Mouse (Mus musculus) midbrain, postnatal 0 days (tissue): ENCODE results near the gene Ubtf. TPM values are rescaled to one million over a fixed set of nuclear protein-coding genes. Genes with fewer than 3 reads are reported as not detected.
A peak's percentile ranks its signal among the peaks of the same experiment; 100 is the strongest.

ENCODE experiments used
- ATAC-seq: fragments of 200-750 bp; cut with Nextera tagmentation; 2 replicates; pipeline ENCODE4 v1.8.0; 2017; ENCODE audit warnings: moderate number of reproducible peaks, mild to moderate bottlenecking, moderate TSS enrichment, moderate library complexity; ENCODE audit not compliant: low FRiP score
- DNase-seq: peaks from one replicate; pipeline ENCODE4 v3.0.0-alpha.2; 2015; ENCODE audit warnings: low spot score
- H3K27ac ChIP-seq: fragments of 300-500 bp; sonication (generic); 2 replicates; pipeline ENCODE4 v1.5.1; 2014; ENCODE audit warnings: low read depth, mild to moderate bottlenecking, low read length, mixed read lengths
- H3K27me3 ChIP-seq: fragments of 300-500 bp; sonication (generic); 2 replicates; pipeline ENCODE4 v1.6.1; 2014; ENCODE audit warnings: low read length, control low read depth, mixed read lengths; ENCODE audit not compliant: insufficient read depth
- H3K36me3 ChIP-seq: fragments of 300-500 bp; sonication (generic); 2 replicates; pipeline ENCODE4 v1.6.1; 2014; ENCODE audit warnings: low read length, control low read depth, mixed read lengths; ENCODE audit not compliant: insufficient read depth
- H3K4me1 ChIP-seq: fragments of 300-500 bp; sonication (generic); 2 replicates; pipeline ENCODE4 v1.6.1; 2014; ENCODE audit warnings: mild to moderate bottlenecking, control low read depth, antibody characterized with exemption, low read length, mixed read lengths; ENCODE audit not compliant: insufficient read depth
- H3K4me2 ChIP-seq: fragments of 300-500 bp; sonication (generic); 2 replicates; pipeline ENCODE4 v1.6.1; 2014; ENCODE audit warnings: low read depth, mild to moderate bottlenecking, low read length, mixed read lengths; ENCODE audit not compliant: poor library complexity, severe bottlenecking
- H3K4me3 ChIP-seq: fragments of 300-500 bp; sonication (generic); 2 replicates; pipeline ENCODE4 v1.5.1; 2014; ENCODE audit warnings: low read depth, mild to moderate bottlenecking, low read length, moderate library complexity
- H3K9ac ChIP-seq: fragments of 300-500 bp; sonication (generic); replicated peaks from 2 replicates; pipeline ENCODE4 v1.6.1; 2014; ENCODE audit warnings: mild to moderate bottlenecking, low read length, moderate library complexity, mixed read lengths; ENCODE audit not compliant: poor library complexity, severe bottlenecking
- H3K9me3 ChIP-seq: fragments of 300-500 bp; sonication (generic); 2 replicates; pipeline ENCODE4 v1.6.1; 2016; ENCODE audit warnings: low read length, control low read depth
- CTCF ChIP-seq: IDR thresholded peaks from 2 replicates; pipeline ENCODE4 v1.5.1; 2016; ENCODE audit warnings: antibody characterized with exemption, mild to moderate bottlenecking
- WGBS: fragments of 180-500 bp; shearing (Covaris S2); extraction: QIAGEN DNeasy Blood & Tissue Kit; methylation state at CpG from one replicate; pipeline ENCODE4 v1.1.7; 2014; 5-methylcytosine and 5-hydroxymethylcytosine counted together
- polyA plus RNA-seq: library from polyadenylated mRNA; unstranded; fragments of >200 nt; fragmentation: Nextera tagmentation; extraction: Ambion mirVana; gene quantifications from 2 replicates; pipeline ENCODE4 v1.2.1, GENCODE M21; 2015
- total RNA-seq: library from RNA; depleted of rRNA; stranded (reverse); fragments of >200 nt; gene quantifications from 2 replicates; pipeline ENCODE4 v1.2.3, GENCODE M21; 2014

Ubtf gene
- total and polyA plus RNA-seq, 2 experiments from 2014 or later = 64.3 TPM

DNA sequence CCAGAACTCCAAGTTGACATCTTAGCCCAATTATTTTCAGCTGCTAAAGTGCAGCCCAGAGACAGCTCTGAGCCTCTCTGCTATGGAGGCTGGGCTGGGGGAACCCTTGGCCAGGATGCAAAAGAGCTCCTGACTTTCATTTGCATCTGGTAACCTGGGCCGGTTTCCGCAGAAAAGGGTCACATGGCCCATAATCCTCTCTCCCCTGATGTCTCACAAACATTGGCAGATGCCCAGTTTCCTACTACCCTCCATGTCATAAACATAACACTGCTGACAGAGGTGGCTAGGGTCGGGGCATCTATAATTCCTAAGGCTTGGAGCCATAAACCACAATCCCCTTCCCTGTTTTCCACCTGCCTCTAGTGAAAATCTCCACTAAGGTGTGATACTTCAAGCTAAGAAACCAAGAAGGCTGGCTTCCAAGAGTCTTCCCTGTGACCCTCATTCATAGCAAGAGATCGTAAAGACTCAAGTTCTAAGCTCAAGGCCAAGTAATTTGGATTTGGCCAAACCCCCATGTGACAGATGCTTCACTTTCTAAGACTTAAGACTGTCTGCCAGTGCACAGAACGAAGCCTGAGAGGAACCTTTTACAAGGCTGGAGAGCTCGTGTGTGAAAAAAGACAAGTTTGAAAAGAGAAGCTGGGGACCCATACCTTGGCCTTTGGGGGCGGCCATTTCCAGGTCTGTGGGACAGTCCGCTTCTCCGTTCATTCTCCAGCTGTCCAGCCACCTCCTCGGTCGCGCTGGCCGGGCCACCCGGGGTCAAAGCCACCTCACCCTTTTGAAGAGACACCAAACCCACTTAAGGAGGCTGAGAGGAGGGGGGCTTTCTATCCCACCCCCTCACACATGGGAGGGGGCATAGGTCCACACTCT, 3.6 kb downstream of the Ubtf start:
- no peak for ATAC-seq
- no peak for TF ChIP-seq CTCF
- peaks cover 24% of the 10 kb centered on the region for H3K36me3 ChIP-seq

DNA sequence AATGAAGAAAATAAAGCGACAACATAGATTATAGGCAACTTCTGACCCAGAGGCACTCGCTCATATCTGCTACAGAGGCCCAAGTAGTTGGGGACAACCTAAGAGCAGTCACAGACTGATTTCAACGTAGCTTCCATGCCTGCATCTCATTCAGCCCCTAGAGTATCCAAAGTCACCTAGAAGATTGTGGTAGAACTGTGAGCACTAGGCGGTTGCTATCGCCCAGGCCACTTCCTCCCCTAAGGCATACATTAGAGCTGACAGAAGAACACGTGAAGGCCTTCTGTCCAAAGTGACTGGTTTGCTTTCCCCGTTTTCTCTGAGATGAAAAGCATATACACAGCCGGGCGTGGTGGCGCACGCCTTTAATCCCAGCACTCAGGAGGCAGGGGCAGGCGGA, 5.2 kb downstream of the Ubtf start:
- H3K27me3 ChIP-seq = no peaks in the 10 kb centered on the region
- H3K4me1 ChIP-seq = 0 out of 2 replicates have a peak, but pooled peaks cover 2% of the 10 kb centered on the region
- DNase-seq = no peak
- H3K36me3 ChIP-seq = peaks cover 31% of the 10 kb centered on the region
- H3K9ac ChIP-seq = no peak overlapping the region
- 88% methylated on average over 12 of the region's 12 CpGs for WGBS
- ATAC-seq = no peak
- H3K9me3 ChIP-seq = no peaks in the 10 kb centered on the region
- H3K4me2 ChIP-seq = no peak overlapping the region
- no peak overlapping the region for H3K27ac ChIP-seq
- TF ChIP-seq CTCF = no peak
- no peak overlapping the region for H3K4me3 ChIP-seq

More for the DNA sequence above, 3.6 kb downstream of the Ubtf start:
- no peak for DNase-seq
- 11% methylated on average over 14 of the region's 14 CpGs for whole genome bisulfite sequencing
- Histone ChIP-seq H3K9ac (peak overlapping the region; percentile 99), H3K9me3 (no peaks in the 10 kb centered on the region), H3K4me2 (peak overlapping the region; percentile 64), H3K4me1 (peaks cover 2% of the 10 kb centered on the region; the same call in 1 of the 2 replicates), H3K27me3 (no peaks in the 10 kb centered on the region), H3K27ac (peak overlapping the region; percentile 98), H3K4me3 (peak overlapping the region; percentile 74)

DNA sequence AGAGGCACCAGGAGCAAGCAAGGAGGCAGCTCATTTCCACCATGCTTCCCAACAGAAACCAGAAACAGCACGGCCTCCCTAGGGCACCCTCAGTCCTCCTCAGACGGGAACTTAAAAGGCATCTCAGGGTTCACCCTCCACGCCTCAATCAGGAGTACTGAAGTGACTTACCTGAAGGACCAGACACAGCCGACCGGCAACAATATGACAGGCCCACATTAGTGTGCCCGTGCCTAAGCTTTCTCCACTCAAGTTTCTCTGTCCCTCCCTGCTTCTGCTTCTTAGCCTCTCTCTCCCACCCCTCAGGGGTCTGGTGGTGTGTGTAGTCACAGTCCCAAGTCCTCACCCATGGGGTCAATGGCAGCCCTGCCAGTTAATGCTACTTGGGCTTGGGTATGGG, 7.0 kb downstream of the Ubtf start:
- no peak for TF ChIP-seq CTCF
- Histone ChIP-seq H3K27me3 (no peaks in the 10 kb centered on the region), H3K9me3 (no peaks in the 10 kb centered on the region), H3K9ac (no peak overlapping the region), H3K4me2 (no peak overlapping the region), H3K36me3 (peaks cover 38% of the 10 kb centered on the region), H3K27ac (no peak overlapping the region), H3K4me1 (0 out of 2 replicates have a peak, but pooled peaks cover 2% of the 10 kb centered on the region), H3K4me3 (no peak overlapping the region)
- DNase-seq = no peak
- ATAC-seq = no peak
- 88% methylated on average over 6 of the region's 6 CpGs for WGBS

DNA sequence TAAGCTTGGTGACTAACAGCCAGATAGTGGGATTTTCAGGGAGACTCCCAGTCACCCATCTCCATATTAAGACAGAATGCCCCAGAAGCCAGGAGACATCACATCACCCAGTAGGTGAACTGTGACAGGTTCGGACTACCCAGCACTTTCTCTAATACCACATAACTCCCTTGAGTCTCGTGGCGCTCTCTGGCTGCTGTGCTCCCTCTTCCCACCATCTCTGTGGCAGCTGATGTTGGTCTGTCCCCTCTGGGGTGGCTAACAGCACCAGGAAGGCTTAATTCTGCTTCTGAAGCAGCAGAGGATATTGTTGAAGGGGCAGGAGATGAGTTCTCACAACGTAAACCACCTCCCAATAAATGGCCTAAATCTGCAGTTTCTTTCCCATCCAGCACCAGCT, 7.6 kb downstream of the Ubtf start:
- H3K4me1 ChIP-seq = 0 out of 2 replicates have a peak, but pooled peaks cover 2% of the 10 kb centered on the region
- 83% methylated on average over 4 of the region's 4 CpGs for WGBS
- no peak overlapping the region for H3K4me2 ChIP-seq
- no peak overlapping the region for H3K27ac ChIP-seq
- no peak overlapping the region for H3K9ac ChIP-seq
- ATAC-seq (no peak), DNase-seq (no peak)
- H3K27me3 ChIP-seq = no peaks in the 10 kb centered on the region
- no peak for TF ChIP-seq CTCF
- H3K36me3 ChIP-seq = peaks cover 43% of the 10 kb centered on the region
- H3K4me3 ChIP-seq = no peak overlapping the region
- no peaks in the 10 kb centered on the region for H3K9me3 ChIP-seq

DNA sequence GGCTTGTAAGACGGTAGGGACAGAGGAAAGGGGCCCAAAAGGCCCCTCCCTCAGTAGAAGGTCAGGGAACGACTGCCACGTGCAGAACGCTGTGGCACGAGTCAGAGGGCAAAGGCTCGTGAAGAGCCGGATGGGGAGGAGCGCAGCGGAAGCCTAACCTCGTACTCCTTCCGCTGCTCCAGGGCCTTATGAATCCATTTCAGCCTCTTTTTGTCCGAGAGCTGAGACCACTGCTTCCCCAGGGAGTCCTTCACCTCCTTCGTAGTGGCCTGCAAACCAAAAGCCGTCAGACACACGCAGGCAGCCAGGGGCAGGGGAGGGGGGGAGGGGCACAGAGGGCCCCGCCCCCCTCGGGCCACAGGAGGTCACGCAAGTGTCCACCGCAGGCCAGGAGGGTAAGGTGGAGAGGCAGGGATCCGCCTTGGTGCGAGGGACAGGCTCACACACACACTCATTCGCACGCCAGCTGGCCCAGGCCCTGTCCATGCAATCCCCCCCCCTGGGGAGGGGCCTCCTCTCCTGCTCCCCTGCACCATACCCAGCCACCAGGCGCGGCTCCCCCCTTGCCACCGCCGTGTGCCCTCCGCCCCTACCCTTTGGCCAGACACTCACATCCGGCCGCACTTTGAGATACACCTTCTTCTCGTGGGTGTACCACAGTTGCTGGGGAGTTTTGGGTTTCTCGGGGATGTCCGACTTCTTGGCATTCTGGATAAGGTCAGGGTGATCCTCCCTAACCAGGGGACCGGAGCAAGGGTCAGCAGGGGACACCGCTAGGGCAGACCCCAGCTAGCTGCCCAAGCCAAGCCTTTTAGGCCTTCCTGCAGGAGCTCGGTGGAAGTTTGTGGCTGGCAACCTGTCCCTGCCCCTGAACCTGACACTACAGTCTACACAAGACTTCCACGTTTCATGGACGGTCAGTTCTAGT, 8.5 kb downstream of the Ubtf start:
- ATAC-seq = no peak
- peaks cover 52% of the 10 kb centered on the region for H3K36me3 ChIP-seq
- H3K4me3 ChIP-seq = no peak overlapping the region
- DNase-seq = no peak
- H3K4me1 ChIP-seq = no peaks in the 10 kb centered on the region
- TF ChIP-seq CTCF = no peak
- no peak overlapping the region for H3K27ac ChIP-seq
- no peak overlapping the region for H3K9ac ChIP-seq
- 46% methylated on average over 38 of the region's 38 CpGs for WGBS
- H3K9me3 ChIP-seq = no peaks in the 10 kb centered on the region
- H3K27me3 ChIP-seq = no peaks in the 10 kb centered on the region
- no peak overlapping the region for H3K4me2 ChIP-seq
